Mouse (Mus musculus): Measurements from ENCODE around the gene Cspg4. TPM values are rescaled to one million over a fixed set of nuclear protein-coding genes. Genes with fewer than 3 reads are reported as not detected.
A peak's percentile ranks its signal among the peaks of the same experiment; 100 is the strongest.
"Not testable (repeated sequence)": the region's sequence is repeated elsewhere in the genome, so short reads cannot be mapped to it uniquely, and the experiment has no call there.

The Cspg4 gene
- total RNA-seq, 2 experiments from 2014 or later: not detected

GRCm38 (mm10) chr9:56918466-56918865 lies 53.6 kb downstream of the Cspg4 start:
- no peak for ATAC-seq (replicated peaks; ENCODE audit: low FRiP score, poor library complexity, severe bottlenecking)

GRCm38 (mm10) chr9:56922746-56923145 lies 57.9 kb downstream of the Cspg4 start:
- ATAC-seq (replicated peaks; ENCODE audit: low FRiP score, poor library complexity, severe bottlenecking): no peak

- ATAC-seq (replicated peaks; ENCODE audit: low FRiP score, poor library complexity, severe bottlenecking): no peak
These were observed 59.2 kb downstream of the Cspg4 start for GRCm38 (mm10) chr9:56923841-56924650.

- ATAC-seq (replicated peaks; ENCODE audit: low FRiP score, poor library complexity, severe bottlenecking): no peak
These were observed 59.8 kb downstream of the Cspg4 start for GRCm38 (mm10) chr9:56924651-56925027.

GRCm38 (mm10) chr9:56925291-56926024 lies 60.6 kb downstream of the Cspg4 start:
- no peak for ATAC-seq (replicated peaks; ENCODE audit: low FRiP score, poor library complexity, severe bottlenecking)

GRCm38 (mm10) chr9:56926025-56926360 lies 61.2 kb downstream of the Cspg4 start:
- no peak for ATAC-seq (replicated peaks; ENCODE audit: low FRiP score, poor library complexity, severe bottlenecking)

GRCm38 (mm10) chr9:56926387-56926786 lies 61.6 kb downstream of the Cspg4 start:
- no peak for ATAC-seq (replicated peaks; ENCODE audit: low FRiP score, poor library complexity, severe bottlenecking)

- ATAC-seq (replicated peaks; ENCODE audit: low FRiP score, poor library complexity, severe bottlenecking): no peak
These were observed 62.6 kb downstream of the Cspg4 start for GRCm38 (mm10) chr9:56927191-56928012.

GRCm38 (mm10) chr9:56928041-56928811 lies 63.4 kb downstream of the Cspg4 start, which contains the start of gene Snx33:
TSS of gene Snx33 (minus strand) at chr9:56928371.
- ATAC-seq (replicated peaks; ENCODE audit: low FRiP score, poor library complexity, severe bottlenecking): peak; percentile 81

GRCm38 (mm10) chr9:56929496-56929895 lies 64.7 kb downstream of the Cspg4 start:
- no peak for ATAC-seq (replicated peaks; ENCODE audit: low FRiP score, poor library complexity, severe bottlenecking)

GRCm38 (mm10) chr9:56930556-56930955 lies 65.7 kb downstream of the Cspg4 start:
- ATAC-seq (replicated peaks; ENCODE audit: low FRiP score, poor library complexity, severe bottlenecking): no peak

- ATAC-seq (replicated peaks; ENCODE audit: low FRiP score, poor library complexity, severe bottlenecking): no peak
These were observed 72.0 kb downstream of the Cspg4 start for GRCm38 (mm10) chr9:56936861-56937222.

GRCm38 (mm10) chr9:56937223-56938160 lies 72.7 kb downstream of the Cspg4 start, which contains the start of gene Imp3:
TSS of gene Imp3 (plus strand) at chr9:56937475.
- peak; percentile 96 for ATAC-seq (replicated peaks; ENCODE audit: low FRiP score, poor library complexity, severe bottlenecking)

- no peak for ATAC-seq (replicated peaks; ENCODE audit: low FRiP score, poor library complexity, severe bottlenecking)
These were observed 73.5 kb downstream of the Cspg4 start for GRCm38 (mm10) chr9:56938374-56938773.

GRCm38 (mm10) chr9:56947481-56947880 lies 82.6 kb downstream of the Cspg4 start:
- not testable (repeated sequence) for ATAC-seq (replicated peaks; ENCODE audit: low FRiP score, poor library complexity, severe bottlenecking)

GRCm38 (mm10) chr9:56948699-56949098 lies 83.9 kb downstream of the Cspg4 start:
- not testable (repeated sequence) for ATAC-seq (replicated peaks; ENCODE audit: low FRiP score, poor library complexity, severe bottlenecking)
